Mouse (Mus musculus) neural tube, embryonic 15.5 days (tissue): ENCODE data around the gene Phlda3. TPM values are rescaled to one million over a fixed set of nuclear protein-coding genes. Genes with fewer than 3 reads are reported as not detected.

Experiments
- ATAC-seq: fragments of 200-750 bp; cut with Nextera tagmentation; 2 replicates; pipeline ENCODE4 v1.8.0; 2017; ENCODE audit warnings: mild to moderate bottlenecking, moderate TSS enrichment, moderate library complexity; ENCODE audit not compliant: low FRiP score
- H3K27ac ChIP-seq: fragments of 300-500 bp; sonication (generic); replicated peaks from 2 replicates; pipeline ENCODE4 v1.5.1; 2015; ENCODE audit warnings: mild to moderate bottlenecking, inconsistent platforms
- H3K27me3 ChIP-seq: fragments of 300-500 bp; sonication (generic); replicated peaks from 2 replicates; pipeline ENCODE4 v1.6.1; 2015; ENCODE audit warnings: inconsistent platforms
- H3K36me3 ChIP-seq: fragments of 300-500 bp; sonication (generic); 2 replicates; pipeline ENCODE4 v1.6.1; 2015; ENCODE audit warnings: inconsistent platforms
- H3K4me1 ChIP-seq: fragments of 300-500 bp; sonication (generic); 2 replicates; pipeline ENCODE4 v1.6.1; 2015; ENCODE audit warnings: inconsistent platforms
- H3K4me2 ChIP-seq: fragments of 300-500 bp; sonication (generic); 2 replicates; pipeline ENCODE4 v1.6.1; 2015; ENCODE audit warnings: inconsistent platforms, mild to moderate bottlenecking, moderate library complexity
- H3K4me3 ChIP-seq: fragments of 300-500 bp; sonication (generic); replicated peaks from 2 replicates; pipeline ENCODE4 v1.5.1; 2015; ENCODE audit warnings: mild to moderate bottlenecking, inconsistent platforms
- H3K9ac ChIP-seq: fragments of 300-500 bp; sonication (generic); replicated peaks from 2 replicates; pipeline ENCODE4 v1.6.1; 2015; ENCODE audit warnings: mild to moderate bottlenecking, inconsistent platforms
- H3K9me3 ChIP-seq: fragments of 300-500 bp; sonication (generic); replicated peaks from 2 replicates; pipeline ENCODE4 v1.6.1; 2016; ENCODE audit warnings: inconsistent platforms
- WGBS: fragments of 180-500 bp; shearing (Covaris S2); methylation state at CpG from one replicate; pipeline ENCODE4 v1.1.7; 2015; ENCODE audit warnings: mixed read lengths; 5-methylcytosine and 5-hydroxymethylcytosine counted together
- polyA plus RNA-seq: library from polyadenylated mRNA; unstranded; fragments of >200 nt; fragmentation: Nextera tagmentation; extraction: Ambion mirVana; gene quantifications from 2 replicates; pipeline ENCODE4 v1.2.1, GENCODE M21; 2015

Phlda3 gene
- polyA plus RNA-seq, 1 experiment from 2014 or later, result 54.1 TPM

DNA sequence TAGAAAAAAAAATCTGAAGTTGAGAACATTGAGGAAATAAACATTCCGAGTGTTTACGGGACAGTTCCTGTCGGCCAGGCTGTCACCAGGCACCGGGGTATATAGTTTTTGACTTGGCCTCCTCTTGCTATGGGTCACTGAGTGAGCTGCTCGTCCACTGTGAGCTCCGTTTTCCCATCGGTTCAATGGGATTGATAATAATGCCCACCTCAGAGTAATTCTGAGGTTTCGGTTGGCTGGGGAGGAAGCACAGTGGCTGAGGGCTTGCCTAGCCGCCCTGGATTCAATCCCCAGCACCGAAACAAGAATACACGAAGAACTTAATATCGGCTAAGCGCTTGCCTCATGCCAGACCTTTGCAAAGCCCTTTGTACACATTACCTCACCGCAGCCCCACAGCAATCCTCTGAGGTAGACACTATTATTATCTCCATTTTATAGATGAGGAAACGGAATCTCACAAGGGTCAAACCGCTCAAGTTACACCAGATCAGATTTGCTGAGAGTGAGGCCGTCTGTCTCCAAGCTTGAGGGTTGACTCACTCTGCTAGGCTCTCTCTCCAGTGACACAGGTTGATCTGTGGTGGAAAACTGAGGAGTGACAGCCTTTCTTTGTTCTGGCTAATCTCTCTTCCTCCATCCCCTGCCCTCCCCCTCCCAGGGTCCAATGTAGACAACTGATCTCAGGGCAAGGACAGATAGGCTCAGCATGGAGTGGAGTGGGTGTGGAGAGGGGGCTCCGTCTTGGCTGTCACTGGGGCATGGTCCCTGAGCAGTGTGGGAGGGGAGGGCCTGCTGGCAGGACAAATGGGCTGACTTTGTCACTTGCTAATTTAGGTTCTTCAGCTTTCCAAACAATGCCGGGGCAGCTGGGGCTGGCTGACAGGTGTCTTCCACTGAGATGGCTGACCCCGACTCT, 28.6 kb downstream of the Phlda3 start:
- Histone ChIP-seq H3K4me1 (peaks cover 15% of the 10 kb centered on the region), H3K4me2 (peak overlapping the region; percentile 48), H3K27me3 (peaks cover 15% of the 10 kb centered on the region; the same call in 1 of the 2 replicates), H3K36me3 (no peaks in the 10 kb centered on the region), H3K27ac (no peak overlapping the region), H3K9ac (no peak overlapping the region), H3K9me3 (no peaks in the 10 kb centered on the region), H3K4me3 (no peak overlapping the region)
- WGBS, result 55% methylated on average over 20 of the region's 20 CpGs
- no peak for ATAC-seq

- Histone ChIP-seq H3K9ac (no peak overlapping the region), H3K9me3 (no peaks in the 10 kb centered on the region), H3K4me3 (no peak overlapping the region), H3K4me1 (peaks cover 17% of the 10 kb centered on the region), H3K27me3 (peaks cover 12% of the 10 kb centered on the region; the same call in 1 of the 2 replicates), H3K27ac (no peak overlapping the region), H3K4me2 (no peak overlapping the region), H3K36me3 (no peaks in the 10 kb centered on the region)
- 85% methylated on average over 1 of the region's 1 CpGs for WGBS
- ATAC-seq, result no peak
These were observed 32.6 kb downstream of the Phlda3 start for GRCm38 (mm10) chr1:135798492-135798891.

GRCm38 (mm10) chr1:135799109-135799627, 33.2 kb downstream of the Phlda3 start:
- peaks cover 8% of the 10 kb centered on the region; the same call in 1 of the 2 replicates for H3K27me3 ChIP-seq
- H3K4me2 ChIP-seq, result no peak overlapping the region
- no peak overlapping the region for H3K4me3 ChIP-seq
- H3K36me3 ChIP-seq, result no peaks in the 10 kb centered on the region
- H3K4me1 ChIP-seq, result peaks cover 11% of the 10 kb centered on the region; the same call in 1 of the 2 replicates
- no peaks in the 10 kb centered on the region for H3K9me3 ChIP-seq
- 77% methylated on average over 8 of the region's 8 CpGs for WGBS
- no peak for ATAC-seq
- no peak overlapping the region for H3K27ac ChIP-seq
- H3K9ac ChIP-seq, result no peak overlapping the region

DNA sequence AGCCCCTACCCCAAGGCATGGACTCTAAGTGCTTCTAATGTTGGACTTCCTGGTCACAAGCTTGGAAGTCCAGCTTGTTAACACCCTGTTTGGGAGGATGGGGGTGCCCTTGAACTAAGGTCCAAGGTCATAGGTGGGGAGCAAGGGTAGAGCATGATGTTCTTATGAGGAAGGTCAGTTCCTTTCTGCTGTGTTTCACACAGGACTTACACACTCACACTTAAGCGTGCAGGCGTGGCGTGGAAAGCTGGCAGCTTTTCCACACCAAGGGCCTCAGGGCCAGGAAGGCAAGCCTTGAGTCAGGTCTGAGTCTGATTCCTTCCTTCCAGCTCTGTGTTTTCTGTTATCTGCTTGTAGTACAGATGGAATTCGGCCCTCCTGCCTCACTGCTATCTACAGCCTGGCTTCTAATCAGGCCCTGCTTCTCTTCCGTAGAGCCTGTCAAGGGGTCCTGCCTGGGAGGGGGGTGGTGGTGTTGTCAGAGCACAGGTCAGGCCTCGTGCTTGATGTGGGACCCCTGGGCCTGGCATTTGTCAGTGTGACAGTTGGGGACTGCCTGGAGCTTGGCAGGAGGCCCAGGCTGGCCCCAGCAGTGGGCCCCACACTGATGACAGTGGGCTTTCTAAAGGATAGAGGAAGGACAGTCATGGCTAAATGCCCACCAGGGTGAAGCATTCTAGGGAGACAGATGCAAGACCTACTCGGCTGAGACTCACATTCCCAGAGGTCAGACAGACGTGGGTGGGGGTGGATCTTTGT, 34.5 kb downstream of the Phlda3 start:
- WGBS, result 54% methylated on average over 8 of the region's 8 CpGs
- Histone ChIP-seq H3K9me3 (no peaks in the 10 kb centered on the region), H3K27ac (no peak overlapping the region), H3K4me2 (no peak overlapping the region), H3K4me3 (no peak overlapping the region), H3K27me3 (no peaks in the 10 kb centered on the region), H3K4me1 (peaks cover 4% of the 10 kb centered on the region; the same call in 1 of the 2 replicates), H3K9ac (no peak overlapping the region), H3K36me3 (no peaks in the 10 kb centered on the region)
- ATAC-seq, result peak; percentile 62

DNA sequence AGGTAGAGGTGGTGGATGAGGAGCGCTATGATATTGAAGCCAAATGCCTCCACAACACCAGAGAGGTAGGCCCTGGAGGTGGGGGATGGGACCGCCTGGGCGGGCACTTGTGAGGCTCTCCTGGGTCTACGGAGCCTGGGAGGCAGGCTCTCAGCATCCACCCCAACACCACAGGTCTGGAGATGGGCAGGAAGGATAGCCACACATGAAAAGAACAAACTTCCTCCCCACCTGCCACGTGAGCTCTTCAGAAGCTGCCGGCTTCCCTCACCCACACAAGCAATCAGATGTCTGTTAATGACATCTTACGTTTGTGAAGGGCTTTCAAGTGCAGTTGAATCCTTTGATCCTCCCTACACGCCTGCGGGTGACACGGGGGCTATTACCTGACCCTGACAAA, 41.6 kb downstream of the Phlda3 start:
- H3K4me3 ChIP-seq, result no peak overlapping the region
- no peak for ATAC-seq
- H3K27me3 ChIP-seq, result no peaks in the 10 kb centered on the region
- WGBS, result 31% methylated on average over 10 of the region's 10 CpGs
- H3K9ac ChIP-seq, result no peak overlapping the region
- H3K4me1 ChIP-seq, result no peaks in the 10 kb centered on the region
- no peak overlapping the region for H3K4me2 ChIP-seq
- H3K27ac ChIP-seq, result no peak overlapping the region
- H3K36me3 ChIP-seq, result no peaks in the 10 kb centered on the region
- no peaks in the 10 kb centered on the region for H3K9me3 ChIP-seq

DNA sequence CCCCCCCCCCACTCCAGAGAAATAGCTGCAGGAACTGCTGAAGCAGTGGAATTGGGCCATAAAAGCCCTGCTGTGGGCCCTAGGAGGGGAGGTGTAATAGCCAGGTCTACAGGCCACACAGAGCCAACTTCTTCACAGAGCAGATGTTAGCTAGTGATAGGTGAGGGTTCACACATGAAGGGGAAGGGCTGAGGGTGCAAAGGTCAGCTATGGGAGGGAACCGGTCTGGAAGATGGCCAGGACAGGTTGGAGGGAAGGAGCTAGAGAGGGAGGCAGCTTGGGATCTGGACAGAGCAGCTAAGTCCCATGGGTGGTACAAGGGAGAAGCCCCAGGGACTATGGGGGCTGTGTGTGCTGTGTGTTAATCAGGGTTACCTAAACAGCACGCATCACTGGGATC, 44.3 kb downstream of the Phlda3 start:
- WGBS, result 52% methylated on average over 2 of the region's 2 CpGs

DNA sequence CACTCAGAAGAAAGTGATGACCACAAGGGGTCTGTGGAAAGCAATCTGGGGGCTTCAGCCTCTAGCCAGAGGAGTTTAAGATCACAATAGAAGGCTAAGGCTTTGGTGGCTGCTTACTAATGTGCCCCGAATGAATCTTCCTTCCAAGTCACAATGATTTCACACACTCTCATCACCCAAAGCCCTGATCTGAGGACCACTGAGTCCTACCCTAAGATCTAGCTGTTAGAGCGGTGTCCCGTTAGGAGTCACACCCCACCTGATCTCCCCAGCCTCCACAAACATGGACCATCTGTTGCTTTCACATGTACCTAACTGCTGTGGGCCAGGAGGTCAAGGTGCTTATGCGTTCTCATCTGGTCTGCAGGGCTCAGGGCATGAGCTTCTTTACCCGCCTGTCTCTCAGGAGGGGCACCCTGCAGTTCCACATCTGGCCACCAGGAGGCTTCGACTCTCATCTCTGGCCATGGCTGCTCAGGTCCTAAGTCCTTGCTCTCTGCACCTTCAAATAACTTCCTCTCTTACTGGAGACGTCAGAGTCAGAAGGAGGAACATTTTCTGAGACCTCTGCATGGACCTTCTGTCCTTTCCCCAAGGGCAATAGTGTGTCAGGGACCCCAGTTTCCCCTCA, 45.2 kb downstream of the Phlda3 start:
- Histone ChIP-seq H3K27ac (no peak overlapping the region), H3K27me3 (peaks cover 5% of the 10 kb centered on the region), H3K4me3 (no peak overlapping the region), H3K36me3 (no peaks in the 10 kb centered on the region), H3K4me1 (no peaks in the 10 kb centered on the region), H3K4me2 (no peak overlapping the region), H3K9ac (no peak overlapping the region), H3K9me3 (no peaks in the 10 kb centered on the region)
- WGBS, result 37% methylated on average over 7 of the region's 7 CpGs
- no peak for ATAC-seq

More for the DNA sequence above, 44.3 kb downstream of the Phlda3 start:
- no peaks in the 10 kb centered on the region for H3K4me1 ChIP-seq
- H3K36me3 ChIP-seq, result no peaks in the 10 kb centered on the region
- no peak overlapping the region for H3K9ac ChIP-seq
- H3K4me2 ChIP-seq, result no peak overlapping the region
- 0 out of 2 replicates have a peak, but pooled peaks cover 3% of the 10 kb centered on the region for H3K27me3 ChIP-seq
- no peak overlapping the region for H3K27ac ChIP-seq
- H3K4me3 ChIP-seq, result no peak overlapping the region
- H3K9me3 ChIP-seq, result no peaks in the 10 kb centered on the region
- ATAC-seq, result no peak

DNA sequence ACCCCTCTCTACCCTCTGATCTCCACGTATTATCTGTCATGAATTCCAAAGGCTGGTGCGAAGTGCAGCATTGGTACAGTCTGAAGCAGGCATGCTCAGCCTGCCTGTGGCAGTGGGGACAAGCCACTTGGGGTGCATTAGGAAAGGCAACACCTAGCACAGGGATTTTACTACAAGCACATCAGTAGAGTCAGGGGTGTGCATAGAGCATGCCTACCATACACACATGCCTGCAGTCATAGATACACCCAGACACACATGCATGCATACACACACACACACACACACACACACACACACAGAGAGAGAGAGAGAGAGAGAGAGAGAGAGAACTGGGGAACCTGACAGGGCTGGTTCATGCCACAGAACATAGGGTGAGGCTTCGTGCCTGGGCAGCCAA, 46.3 kb downstream of the Phlda3 start:
- Histone ChIP-seq H3K27ac (no peak overlapping the region), H3K4me1 (no peaks in the 10 kb centered on the region), H3K4me2 (no peak overlapping the region), H3K27me3 (peaks cover 16% of the 10 kb centered on the region), H3K36me3 (no peaks in the 10 kb centered on the region), H3K4me3 (no peak overlapping the region), H3K9ac (no peak overlapping the region), H3K9me3 (no peaks in the 10 kb centered on the region)
- WGBS, result 82% methylated on average over 3 of the region's 3 CpGs
- no peak for ATAC-seq

GRCm38 (mm10) chr1:135812618-135813017, 46.7 kb downstream of the Phlda3 start:
- Histone ChIP-seq H3K27ac (no peak overlapping the region), H3K36me3 (no peaks in the 10 kb centered on the region), H3K4me2 (no peak overlapping the region), H3K9me3 (no peaks in the 10 kb centered on the region), H3K27me3 (peaks cover 20% of the 10 kb centered on the region), H3K4me1 (no peaks in the 10 kb centered on the region), H3K4me3 (no peak overlapping the region), H3K9ac (no peak overlapping the region)
- no peak for ATAC-seq
- WGBS, result 39% methylated on average over 2 of the region's 2 CpGs

GRCm38 (mm10) chr1:135813071-135813470, 47.2 kb downstream of the Phlda3 start:
- Histone ChIP-seq H3K9ac (no peak overlapping the region), H3K27ac (no peak overlapping the region), H3K9me3 (no peaks in the 10 kb centered on the region), H3K4me3 (no peak overlapping the region), H3K27me3 (peaks cover 25% of the 10 kb centered on the region), H3K36me3 (no peaks in the 10 kb centered on the region), H3K4me2 (no peak overlapping the region), H3K4me1 (peaks cover 2% of the 10 kb centered on the region)
- no peak for ATAC-seq
- WGBS, result 57% methylated on average over 4 of the region's 4 CpGs

GRCm38 (mm10) chr1:135813687-135814395, 47.9 kb downstream of the Phlda3 start:
- Histone ChIP-seq H3K4me2 (no peak overlapping the region), H3K9ac (no peak overlapping the region)

More at GRCm38 (mm10) chr1:135813687-135814395, 47.9 kb downstream of the Phlda3 start:
- Histone ChIP-seq H3K27me3 (peaks cover 32% of the 10 kb centered on the region), H3K9me3 (no peaks in the 10 kb centered on the region), H3K36me3 (no peaks in the 10 kb centered on the region), H3K4me3 (no peak overlapping the region), H3K4me1 (peaks cover 10% of the 10 kb centered on the region), H3K27ac (no peak overlapping the region)
- no peak for ATAC-seq
- WGBS, result 85% methylated on average over 5 of the region's 5 CpGs
